Mouse (Mus musculus) limb, embryonic 11.5 days (tissue): ENCODE results near the gene Fcgr4. TPM values are rescaled to one million over a fixed set of nuclear protein-coding genes. Genes with fewer than 3 reads are reported as not detected.

ENCODE experiments used
- microRNA-seq: library from miRNA; unstranded; fragments of <30 nt; microRNA quantifications from one replicate; pipeline ENCODE4, GENCODE M21; 2016
- polyA plus RNA-seq: library from polyadenylated mRNA; unstranded; fragments of >200 nt; fragmentation: Nextera tagmentation; extraction: Ambion mirVana; gene quantifications from 2 replicates; pipeline ENCODE4 v1.2.1, GENCODE M21; 2014

Gene Fcgr4
- polyA plus RNA-seq, 1 experiment from 2014 or later = 0.27 TPM

Small RNA genes lying within 50 kb of the gene (microRNA-seq; reads per million reads assigned to microRNA genes)
- gene Gm27552 = not detected
- 6.7 reads per million, percentile 15 among the genes with 10 or more reads in this experiment for gene Mir6546

Other genes with a start within 250 kb of the Fcgr4 start
- 7.6 and 8.1 TPM in 2 replicates for gene Atf6, start 151.1 kb upstream of the Fcgr4 start, polyA plus RNA-seq
- 0.72 TPM in 1 of 2 replicates, not detected in the other for gene Gm26620, start 133.9 kb upstream of the Fcgr4 start, polyA plus RNA-seq
- 40.8 and 44.9 TPM in 2 replicates for gene Dusp12, start 133.4 kb upstream of the Fcgr4 start, polyA plus RNA-seq
- gene Fcrlb, start 106.0 kb upstream of the Fcgr4 start, polyA plus RNA-seq = not detected in 2 replicates
- not detected in 2 replicates for gene Fcrla, start 91.3 kb upstream of the Fcgr4 start, polyA plus RNA-seq
- gene Fcgr2b, start 42.4 kb upstream of the Fcgr4 start, polyA plus RNA-seq = 0.15 TPM in 1 of 2 replicates, not detected in the other
- gene Fcgr3, start 46.0 kb downstream of the Fcgr4 start, polyA plus RNA-seq = 4.0 and 4.7 TPM in 2 replicates
- gene Cfap126, start 95.0 kb downstream of the Fcgr4 start, polyA plus RNA-seq = 0.96 and 1.7 TPM in 2 replicates
- gene Sdhc, start 131.7 kb downstream of the Fcgr4 start, polyA plus RNA-seq = 267 and 288 TPM in 2 replicates
- 0.61 and 0.68 TPM in 2 replicates for gene Mpz, start 131.8 kb downstream of the Fcgr4 start, polyA plus RNA-seq
- 2.7 and 4.3 TPM in 2 replicates for gene Pcp4l1, start 177.3 kb downstream of the Fcgr4 start, polyA plus RNA-seq
- gene Nr1i3, start 195.1 kb downstream of the Fcgr4 start, polyA plus RNA-seq = 0.15 and 0.21 TPM in 2 replicates
- 25.4 and 26.4 TPM in 2 replicates for gene Tomm40l, start 203.6 kb downstream of the Fcgr4 start, polyA plus RNA-seq
- 2.8 and 4.6 TPM in 2 replicates for gene Apoa2, start 206.1 kb downstream of the Fcgr4 start, polyA plus RNA-seq
- 13.2 and 13.6 TPM in 2 replicates for gene Fcer1g, start 215.4 kb downstream of the Fcgr4 start, polyA plus RNA-seq
- gene Adamts4, start 231.5 kb downstream of the Fcgr4 start, polyA plus RNA-seq = 5.5 and 5.6 TPM in 2 replicates
- gene Ndufs2, start 232.5 kb downstream of the Fcgr4 start, polyA plus RNA-seq = 260 and 264 TPM in 2 replicates